10 mouse cellular contexts compared by ENCODE assay signal in genomic region chr15:97182617-97183038, GRCm38 (mm10).
DNase-seq lines count a peak whose midpoint lies in the region; ATAC-seq lines count a peak whose summit lies in the region.
"Had no signal": no experiment of that assay in that cellular context is flagged by ENCODE, and none has a peak within 500 bp of the region (broad histone marks: within the 10 kb centered on the region; RNA-seq: fewer than 3 reads in every experiment).

No protein-coding gene starts in this region.

- peaks cover 9% of the 10 kb centered on the region for H3K4me1 ChIP-seq in midbrain, embryonic 11.5 days (ENCODE audit: control insufficient read depth, insufficient read depth, low read length)
- H3K4me1 ChIP-seq in midbrain, embryonic 15.5 days = peaks cover 31% of the 10 kb centered on the region
- 0 out of 2 replicates have a peak, but pooled peaks cover 3% of the 10 kb centered on the region for H3K4me1 ChIP-seq in stomach, embryonic 15.5 days

- peak; percentile 57; the same call in 1 of the 2 replicates for ATAC-seq in midbrain, embryonic 11.5 days (ENCODE audit: low FRiP score)
- no peak for ATAC-seq in midbrain, embryonic 15.5 days (replicated peaks)
- peak; percentile 73; the same call in 1 of the 2 replicates for ATAC-seq in stomach, embryonic 15.5 days (ENCODE audit: insufficient read depth, low FRiP score, low read depth)

- H3K9ac ChIP-seq in midbrain, embryonic 11.5 days (ENCODE audit: low read length) = no peak overlapping the region
- no peak overlapping the region for H3K9ac ChIP-seq in midbrain, embryonic 15.5 days
- H3K9ac ChIP-seq in stomach, embryonic 15.5 days = no peak overlapping the region

- H3K27me3 ChIP-seq in midbrain, embryonic 11.5 days (ENCODE audit: control insufficient read depth, insufficient read depth, low read length) = no peaks in the 10 kb centered on the region
- no peaks in the 10 kb centered on the region for H3K27me3 ChIP-seq in midbrain, embryonic 15.5 days (replicated peaks)
- H3K27me3 ChIP-seq in stomach, embryonic 15.5 days (replicated peaks) = no peaks in the 10 kb centered on the region

- no peaks in the 10 kb centered on the region for H3K9me3 ChIP-seq in midbrain, embryonic 11.5 days (ENCODE audit: control insufficient read depth, low read length)
- H3K9me3 ChIP-seq in midbrain, embryonic 15.5 days = no peaks in the 10 kb centered on the region
- H3K9me3 ChIP-seq in stomach, embryonic 15.5 days = no peaks in the 10 kb centered on the region

- DNase-seq in gastrocnemius, adult 18-20 months (ENCODE audit: low spot score) = peak; percentile 55
- DNase-seq in gastrocnemius, postnatal 10 days = no peak
- DNase-seq in midbrain, embryonic 11.5 days (ENCODE audit: low spot score, missing footprints) = peak; percentile 83
- peak; percentile 22 for DNase-seq in heart, postnatal 4 days
- no peak for DNase-seq in layer of hippocampus, adult 11-12 months (ENCODE audit: low spot score)
- no peak for DNase-seq in c-Kit-positive CD71-positive TER-119-positive erythroid progenitor cells, embryonic 14.5 days (ENCODE audit: low spot score)
- DNase-seq: adrenal gland, postnatal 10 days; lung, postnatal 14 days had no signal

- 42% methylated on average over 9 of the region's 9 CpGs for WGBS in midbrain, embryonic 11.5 days
- 28% methylated on average over 9 of the region's 9 CpGs for WGBS in midbrain, embryonic 15.5 days
- 29% methylated on average over 9 of the region's 9 CpGs for WGBS in stomach, embryonic 15.5 days

- H3K36me3 ChIP-seq in midbrain, embryonic 11.5 days (ENCODE audit: control insufficient read depth, insufficient read depth, low read length) = no peaks in the 10 kb centered on the region
- H3K36me3 ChIP-seq in midbrain, embryonic 15.5 days (replicated peaks) = no peaks in the 10 kb centered on the region
- no peaks in the 10 kb centered on the region for H3K36me3 ChIP-seq in stomach, embryonic 15.5 days

- H3K4me2 ChIP-seq in midbrain, embryonic 11.5 days = no peak overlapping the region
- H3K4me2 ChIP-seq in midbrain, embryonic 15.5 days = no peak overlapping the region
- H3K4me2 ChIP-seq in stomach, embryonic 15.5 days = no peak overlapping the region

- no peak overlapping the region for H3K4me3 ChIP-seq in midbrain, embryonic 11.5 days (ENCODE audit: low read depth, low read length)
- H3K4me3 ChIP-seq in midbrain, embryonic 15.5 days = no peak overlapping the region
- no peak overlapping the region for H3K4me3 ChIP-seq in stomach, embryonic 15.5 days (replicated peaks)

- H3K27ac ChIP-seq in midbrain, embryonic 11.5 days (ENCODE audit: low read depth, low read length) = no peak overlapping the region
- no peak overlapping the region for H3K27ac ChIP-seq in midbrain, embryonic 15.5 days
- H3K27ac ChIP-seq in stomach, embryonic 15.5 days = no peak overlapping the region

Comparison
In these comparisons a context has a peak if more than half of its experiments do, and no peak if none do; other contexts are left out.
1. DNase-seq: peak in gastrocnemius, adult 18-20 months (single experiment), midbrain, embryonic 11.5 days (single experiment) and heart, postnatal 4 days (single experiment); none in gastrocnemius, postnatal 10 days (single experiment), layer of hippocampus, adult 11-12 months (single experiment) and c-Kit-positive CD71-positive TER-119-positive erythroid progenitor cells, embryonic 14.5 days (single experiment).